Mouse (Mus musculus) stomach, embryonic 15.5 days (tissue): ENCODE data around the gene Tango6. TPM values are rescaled to one million over a fixed set of nuclear protein-coding genes. Genes with fewer than 3 reads are reported as not detected.
"Not testable (repeated sequence)": the region's sequence is repeated elsewhere in the genome, so short reads cannot be mapped to it uniquely, and the experiment has no call there.

ENCODE experiments used
- ATAC-seq: fragments of 200-750 bp; cut with Nextera tagmentation; 2 replicates; pipeline ENCODE4 v1.8.0; 2017; ENCODE audit warnings: low read depth, moderate number of reproducible peaks, moderate TSS enrichment; ENCODE audit not compliant: insufficient read depth, low FRiP score
- H3K27ac ChIP-seq: fragments of 300-500 bp; sonication (generic); 2 replicates; pipeline ENCODE4 v1.5.1; 2015; ENCODE audit warnings: mild to moderate bottlenecking, inconsistent platforms
- H3K27me3 ChIP-seq: fragments of 300-500 bp; sonication (generic); replicated peaks from 2 replicates; pipeline ENCODE4 v1.6.1; 2015; ENCODE audit warnings: inconsistent platforms
- H3K36me3 ChIP-seq: fragments of 300-500 bp; sonication (generic); 2 replicates; pipeline ENCODE4 v1.6.1; 2015; ENCODE audit warnings: inconsistent platforms
- H3K4me1 ChIP-seq: fragments of 300-500 bp; sonication (generic); 2 replicates; pipeline ENCODE4 v1.6.1; 2015; ENCODE audit warnings: inconsistent platforms
- H3K4me2 ChIP-seq: fragments of 300-500 bp; sonication (generic); 2 replicates; pipeline ENCODE4 v1.6.1; 2015; ENCODE audit warnings: mild to moderate bottlenecking, inconsistent platforms
- H3K4me3 ChIP-seq: fragments of 300-500 bp; sonication (generic); replicated peaks from 2 replicates; pipeline ENCODE4 v1.5.1; 2015; ENCODE audit warnings: inconsistent platforms
- H3K9ac ChIP-seq: fragments of 300-500 bp; sonication (generic); 2 replicates; pipeline ENCODE4 v1.6.1; 2015; ENCODE audit warnings: inconsistent platforms
- H3K9me3 ChIP-seq: fragments of 300-500 bp; sonication (generic); 2 replicates; pipeline ENCODE4 v1.6.1; 2016; ENCODE audit warnings: inconsistent platforms
- WGBS: fragments of 180-500 bp; shearing (Covaris S2); methylation state at CpG from one replicate; pipeline ENCODE4 v1.1.7; 2015; 5-methylcytosine and 5-hydroxymethylcytosine counted together
- polyA plus RNA-seq: library from polyadenylated mRNA; unstranded; fragments of >200 nt; fragmentation: Nextera tagmentation; extraction: Ambion mirVana; gene quantifications from 2 replicates; pipeline ENCODE4 v1.2.1, GENCODE M21; 2015

Tango6 gene
- polyA plus RNA-seq, 1 experiment from 2014 or later: 7.8 TPM

- no peak overlapping the region for H3K9ac ChIP-seq
- no peaks in the 10 kb centered on the region for H3K36me3 ChIP-seq
- H3K9me3 ChIP-seq: no peaks in the 10 kb centered on the region
- no peak overlapping the region for H3K4me3 ChIP-seq
- H3K4me1 ChIP-seq: no peaks in the 10 kb centered on the region
- H3K4me2 ChIP-seq: no peak overlapping the region
- H3K27ac ChIP-seq: no peak overlapping the region
- H3K27me3 ChIP-seq: 0 out of 2 replicates have a peak, but pooled peaks cover 7% of the 10 kb centered on the region
- ATAC-seq: no peak
- 74% methylated on average over 9 of the region's 9 CpGs for WGBS
These were observed 182.5 kb downstream of the Tango6 start for GRCm38 (mm10) chr8:106865354-106865753.

GRCm38 (mm10) chr8:106870051-106870450 lies 187.2 kb downstream of the Tango6 start, which contains the start of gene Has3:
TSS of gene Has3 (plus strand) at chr8:106870242.
- H3K27me3 ChIP-seq: peaks cover 13% of the 10 kb centered on the region; the same call in 1 of the 2 replicates
- WGBS: 2% methylated on average over 18 of the region's 18 CpGs
- H3K9ac ChIP-seq: peak within 1 kb of the TSS; percentile 39
- no peaks in the 10 kb centered on the region for H3K9me3 ChIP-seq
- peak within 1 kb of the TSS; percentile 100 for H3K4me2 ChIP-seq
- peak within 1 kb of the TSS; percentile 57 for H3K4me3 ChIP-seq
- peaks cover 22% of the 10 kb centered on the region for H3K4me1 ChIP-seq
- H3K36me3 ChIP-seq: peaks cover 6% of the 10 kb centered on the region; the same call in 1 of the 2 replicates
- H3K27ac ChIP-seq: no peak within 1 kb of the TSS
- ATAC-seq: no peak

GRCm38 (mm10) chr8:106870537-106871327 lies 187.9 kb downstream of the Tango6 start:
- Histone ChIP-seq H3K4me3 (peak overlapping the region; percentile 57), H3K4me2 (peak overlapping the region; percentile 100), H3K4me1 (peaks cover 22% of the 10 kb centered on the region), H3K9ac (peak overlapping the region; percentile 39), H3K9me3 (no peaks in the 10 kb centered on the region), H3K27ac (no peak overlapping the region), H3K36me3 (peaks cover 6% of the 10 kb centered on the region; the same call in 1 of the 2 replicates), H3K27me3 (peaks cover 13% of the 10 kb centered on the region; the same call in 1 of the 2 replicates)
- under 1% methylated on average over 63 of the region's 63 CpGs for WGBS
- peak; percentile 48; the same call in 1 of the 2 replicates for ATAC-seq

- no peaks in the 10 kb centered on the region for H3K9me3 ChIP-seq
- peak overlapping the region; percentile 57 for H3K4me3 ChIP-seq
- H3K4me1 ChIP-seq: peaks cover 22% of the 10 kb centered on the region
- peak overlapping the region; percentile 35 for H3K9ac ChIP-seq
- H3K4me2 ChIP-seq: peak overlapping the region; percentile 100
- peaks cover 6% of the 10 kb centered on the region; the same call in 1 of the 2 replicates for H3K36me3 ChIP-seq
- ATAC-seq: no peak; the same call in 1 of the 2 replicates
- no peak overlapping the region for H3K27ac ChIP-seq
- peaks cover 13% of the 10 kb centered on the region; the same call in 1 of the 2 replicates for H3K27me3 ChIP-seq
- WGBS: 2% methylated on average over 15 of the region's 15 CpGs
These were observed 188.6 kb downstream of the Tango6 start for GRCm38 (mm10) chr8:106871328-106871926.

GRCm38 (mm10) chr8:106871931-106872371 lies 189.1 kb downstream of the Tango6 start:
- Histone ChIP-seq H3K4me3 (peak overlapping the region; percentile 57), H3K9ac (no peak overlapping the region), H3K4me2 (peak overlapping the region; percentile 100), H3K36me3 (peaks cover 11% of the 10 kb centered on the region; the same call in 1 of the 2 replicates), H3K27ac (no peak overlapping the region), H3K27me3 (peaks cover 13% of the 10 kb centered on the region; the same call in 1 of the 2 replicates), H3K4me1 (peaks cover 22% of the 10 kb centered on the region), H3K9me3 (no peaks in the 10 kb centered on the region)
- ATAC-seq: peak; percentile 67
- WGBS: 1% methylated on average over 22 of the region's 22 CpGs

GRCm38 (mm10) chr8:106872454-106873034 lies 189.7 kb downstream of the Tango6 start:
- ATAC-seq: no peak
- Histone ChIP-seq H3K4me2 (peak overlapping the region; percentile 100), H3K4me1 (peaks cover 22% of the 10 kb centered on the region), H3K27me3 (peaks cover 13% of the 10 kb centered on the region; the same call in 1 of the 2 replicates), H3K9me3 (no peaks in the 10 kb centered on the region), H3K36me3 (peaks cover 12% of the 10 kb centered on the region; the same call in 1 of the 2 replicates), H3K27ac (no peak overlapping the region), H3K4me3 (peak overlapping the region; percentile 57), H3K9ac (no peak overlapping the region)
- WGBS: 16% methylated on average over 8 of the region's 8 CpGs

- no peaks in the 10 kb centered on the region for H3K27me3 ChIP-seq
- H3K4me3 ChIP-seq: no peak overlapping the region
- peaks cover 33% of the 10 kb centered on the region for H3K36me3 ChIP-seq
- ATAC-seq: no peak
- no peaks in the 10 kb centered on the region for H3K4me1 ChIP-seq
- no peak overlapping the region for H3K9ac ChIP-seq
- no peak overlapping the region for H3K4me2 ChIP-seq
- no peaks in the 10 kb centered on the region for H3K9me3 ChIP-seq
- H3K27ac ChIP-seq: no peak overlapping the region
- WGBS: 85% methylated on average over 8 of the region's 8 CpGs
These were observed 197.3 kb downstream of the Tango6 start for GRCm38 (mm10) chr8:106880121-106880707.

GRCm38 (mm10) chr8:106884094-106884493 lies 201.2 kb downstream of the Tango6 start:
- not testable (repeated sequence) for H3K9me3 ChIP-seq, H3K27me3 ChIP-seq, ATAC-seq, H3K9ac ChIP-seq, H3K27ac ChIP-seq, H3K4me2 ChIP-seq, H3K4me3 ChIP-seq, H3K4me1 ChIP-seq
- WGBS: 95% methylated on average over 11 of the region's 11 CpGs
- H3K36me3 ChIP-seq: peaks cover 36% of the 10 kb centered on the region

- not testable (repeated sequence) for H3K4me1 ChIP-seq, H3K9me3 ChIP-seq, H3K4me3 ChIP-seq, H3K4me2 ChIP-seq, H3K27ac ChIP-seq, H3K9ac ChIP-seq, H3K27me3 ChIP-seq, ATAC-seq
- H3K36me3 ChIP-seq: peaks cover 32% of the 10 kb centered on the region
- WGBS: 93% methylated on average over 4 of the region's 4 CpGs
These were observed 202.0 kb downstream of the Tango6 start for GRCm38 (mm10) chr8:106884826-106885400.

- WGBS: 43% methylated on average over 5 of the region's 5 CpGs
- no peak overlapping the region for H3K27ac ChIP-seq
- H3K4me3 ChIP-seq: no peak overlapping the region
- no peaks in the 10 kb centered on the region for H3K27me3 ChIP-seq
- H3K9me3 ChIP-seq: no peaks in the 10 kb centered on the region
- H3K9ac ChIP-seq: no peak overlapping the region
- no peak overlapping the region for H3K4me2 ChIP-seq
- peaks cover 22% of the 10 kb centered on the region for H3K36me3 ChIP-seq
- peaks cover 7% of the 10 kb centered on the region for H3K4me1 ChIP-seq
- no peak for ATAC-seq
These were observed 204.7 kb downstream of the Tango6 start for GRCm38 (mm10) chr8:106887336-106888189.
